Comparison of ENCODE assay signal across 8 mouse cellular contexts in genomic region chr10:128491495-128491894, GRCm38 (mm10). TPM values are rescaled to one million over a fixed set of nuclear protein-coding genes. Genes with fewer than 3 reads are reported as not detected.
DNase-seq lines count a peak whose midpoint lies in the region; ATAC-seq and TF ChIP-seq lines count a peak whose summit lies in the region.

No protein-coding gene starts in this region.

- intact Hi-C loops in heart, postnatal 36 days (cut with DNase I) = loop anchor here (2.0 to 5.0 kb wide), 2 partner anchors 33 to 36 kb away; partner anchors contain the start of genes Esyt1 and Smarcc2

- H3K9me3 ChIP-seq in embryonic facial prominence, embryonic 10.5 days = no peaks in the 10 kb centered on the region
- no peaks in the 10 kb centered on the region for H3K9me3 ChIP-seq in intestine, embryonic 15.5 days
- H3K9me3 ChIP-seq in liver, embryonic 15.5 days (replicated peaks) = no peaks in the 10 kb centered on the region

- peak overlapping the region; percentile 72 for H3K4me2 ChIP-seq in intestine, embryonic 15.5 days (replicated peaks)
- peak overlapping the region; percentile 90 for H3K4me2 ChIP-seq in liver, embryonic 15.5 days

- peaks cover 60% of the 10 kb centered on the region for H3K36me3 ChIP-seq in embryonic facial prominence, embryonic 10.5 days (replicated peaks)
- peaks cover 27% of the 10 kb centered on the region for H3K36me3 ChIP-seq in intestine, embryonic 15.5 days
- peaks cover 54% of the 10 kb centered on the region for H3K36me3 ChIP-seq in liver, embryonic 15.5 days (replicated peaks)
- peaks cover 47% of the 10 kb centered on the region for H3K36me3 ChIP-seq in small intestine, adult 2 months (ENCODE audit: control insufficient read depth, insufficient read depth, low read length)

- peak overlapping the region; percentile 88 for H3K4me3 ChIP-seq in embryonic facial prominence, embryonic 10.5 days
- peak overlapping the region; percentile 79 for H3K4me3 ChIP-seq in intestine, embryonic 15.5 days (replicated peaks)
- peak overlapping the region; percentile 93 for H3K4me3 ChIP-seq in liver, embryonic 15.5 days (replicated peaks)
- peak overlapping the region; percentile 91 for H3K4me3 ChIP-seq in small intestine, adult 2 months (ENCODE audit: low read depth, low read length)

- peak overlapping the region; percentile 90 for H3K9ac ChIP-seq in intestine, embryonic 15.5 days
- H3K9ac ChIP-seq in liver, embryonic 15.5 days = no peak overlapping the region

- 73% methylated on average over 6 of the region's 6 CpGs for WGBS in embryonic facial prominence, embryonic 10.5 days
- 16% methylated on average over 6 of the region's 6 CpGs for WGBS in intestine, embryonic 15.5 days
- WGBS in liver, embryonic 15.5 days (ENCODE audit: insufficient replicate concordance) = 42% methylated on average over 6 of the region's 6 CpGs
- WGBS in small intestine, adult 2 months = 25% methylated on average over 6 of the region's 6 CpGs

- H3K27me3 ChIP-seq in embryonic facial prominence, embryonic 10.5 days (replicated peaks; ENCODE audit: low read depth, poor library complexity, severe bottlenecking) = peaks cover 5% of the 10 kb centered on the region
- no peaks in the 10 kb centered on the region for H3K27me3 ChIP-seq in intestine, embryonic 15.5 days (replicated peaks)
- no peaks in the 10 kb centered on the region for H3K27me3 ChIP-seq in liver, embryonic 15.5 days
- no peaks in the 10 kb centered on the region for H3K27me3 ChIP-seq in small intestine, adult 2 months (ENCODE audit: control insufficient read depth, insufficient read depth, low read length)

- DNase-seq in heart, adult 11 months = peak; percentile 97
- no peak for DNase-seq in heart, postnatal 36 days
- no peak for DNase-seq in embryonic facial prominence, embryonic 10.5 days (ENCODE audit: low spot score)
- no peak for DNase-seq in layer of hippocampus, postnatal 10 days (ENCODE audit: low spot score in 2 of 2)
- DNase-seq in embryo, embryonic 10.5 days (ENCODE audit: low spot score) = no peak

- H3K4me1 ChIP-seq in embryonic facial prominence, embryonic 10.5 days = peaks cover 40% of the 10 kb centered on the region
- peaks cover 23% of the 10 kb centered on the region for H3K4me1 ChIP-seq in intestine, embryonic 15.5 days (replicated peaks)
- H3K4me1 ChIP-seq in liver, embryonic 15.5 days (replicated peaks) = peaks cover 57% of the 10 kb centered on the region
- H3K4me1 ChIP-seq in small intestine, adult 2 months (ENCODE audit: control insufficient read depth, insufficient read depth, insufficient read length, low read length) = peaks cover 16% of the 10 kb centered on the region

- no peak for TF ChIP-seq POLR2A in small intestine, adult 2 months (IDR thresholded peaks at IDR 0.05; ENCODE audit: low read depth, low read length)

- TF ChIP-seq CTCF in small intestine, adult 2 months (IDR thresholded peaks at IDR 0.05; ENCODE audit: extremely low read depth, insufficient read length, insufficient replicate concordance, low read depth, low read length) = 0 out of 2 replicates have a peak, but pooled peaks have one; percentile 1

- 0 out of 2 replicates have a peak overlapping the region, but pooled peaks have one; percentile 0 for H3K27ac ChIP-seq in embryonic facial prominence, embryonic 10.5 days (replicated peaks)
- peak overlapping the region; percentile 99 for H3K27ac ChIP-seq in intestine, embryonic 15.5 days
- H3K27ac ChIP-seq in liver, embryonic 15.5 days (replicated peaks) = peak overlapping the region; percentile 55
- peak overlapping the region; percentile 97 for H3K27ac ChIP-seq in small intestine, adult 2 months (ENCODE audit: insufficient read depth, low read depth, low read length)

- no peak for ATAC-seq in intestine, embryonic 15.5 days
- ATAC-seq in liver, embryonic 15.5 days (ENCODE audit: insufficient read depth) = no peak

RNA-seq across cellular contexts. Expression of gene Myl6, which starts 2.5 kb away (rescaled TPM):
- total RNA-seq in heart, postnatal 36 days (2021) = 100 to 1,000 TPM; 267 to 286 TPM
- polyA plus RNA-seq in embryonic facial prominence, embryonic 10.5 days (2016; fragmentation: Nextera tagmentation; extraction: Ambion mirVana) = 733 and 768 TPM in 2 replicates
- 1,676 and 1,825 TPM in 2 replicates for polyA plus RNA-seq in intestine, embryonic 15.5 days (2015; fragmentation: Nextera tagmentation; extraction: Ambion mirVana)
- polyA plus RNA-seq in liver, embryonic 15.5 days (2015; fragmentation: Nextera tagmentation; extraction: Ambion mirVana) = 483 and 484 TPM in 2 replicates
- polyA plus RNA-seq in small intestine, adult 2 months (2012; rRNA removed) = 492 and 749 TPM in 2 replicates
- total RNA-seq in layer of hippocampus, postnatal 10 days (2021) = 100 to 1,000 TPM; 608 to 632 TPM

RNA-seq across cellular contexts. Expression of gene Myl6b, which starts 7.0 kb away (rescaled TPM):
- total RNA-seq in heart, postnatal 36 days (2021) = 1 to 10 TPM; 2.8 to 3.2 TPM
- 2.3 and 3.1 TPM in 2 replicates for polyA plus RNA-seq in embryonic facial prominence, embryonic 10.5 days (2016; fragmentation: Nextera tagmentation; extraction: Ambion mirVana)
- polyA plus RNA-seq in intestine, embryonic 15.5 days (2015; fragmentation: Nextera tagmentation; extraction: Ambion mirVana) = 2.4 and 2.7 TPM in 2 replicates
- polyA plus RNA-seq in liver, embryonic 15.5 days (2015; fragmentation: Nextera tagmentation; extraction: Ambion mirVana) = 1.4 and 1.7 TPM in 2 replicates
- 0.43 and 1.2 TPM in 2 replicates for polyA plus RNA-seq in small intestine, adult 2 months (2012; rRNA removed)
- total RNA-seq in layer of hippocampus, postnatal 10 days (2021) = 10 to 100 TPM; 25.5 to 29.3 TPM

RNA-seq across cellular contexts. Expression of gene Smarcc2, which starts 32.4 kb away (rescaled TPM):
- total RNA-seq in heart, postnatal 36 days (2021) = 10 to 100 TPM; 79.8 to 82.7 TPM
- polyA plus RNA-seq in embryonic facial prominence, embryonic 10.5 days (2016; fragmentation: Nextera tagmentation; extraction: Ambion mirVana) = 77.3 and 85.9 TPM in 2 replicates
- 62.5 TPM in 2 replicates for polyA plus RNA-seq in intestine, embryonic 15.5 days (2015; fragmentation: Nextera tagmentation; extraction: Ambion mirVana)
- polyA plus RNA-seq in liver, embryonic 15.5 days (2015; fragmentation: Nextera tagmentation; extraction: Ambion mirVana) = 23.5 and 23.6 TPM in 2 replicates
- 44.0 and 98.4 TPM in 2 replicates for polyA plus RNA-seq in small intestine, adult 2 months (2012; rRNA removed)
- 100 to 1,000 TPM; 205 to 222 TPM for total RNA-seq in layer of hippocampus, postnatal 10 days (2021)

RNA-seq across cellular contexts. Expression of gene Esyt1, which starts 34.2 kb away (rescaled TPM):
- total RNA-seq in heart, postnatal 36 days (2021) = 10 to 100 TPM; 19.3 TPM
- polyA plus RNA-seq in embryonic facial prominence, embryonic 10.5 days (2016; fragmentation: Nextera tagmentation; extraction: Ambion mirVana) = 11.9 and 13.6 TPM in 2 replicates
- polyA plus RNA-seq in intestine, embryonic 15.5 days (2015; fragmentation: Nextera tagmentation; extraction: Ambion mirVana) = 28.4 and 29.3 TPM in 2 replicates
- polyA plus RNA-seq in liver, embryonic 15.5 days (2015; fragmentation: Nextera tagmentation; extraction: Ambion mirVana) = 11.8 and 12.6 TPM in 2 replicates
- polyA plus RNA-seq in small intestine, adult 2 months (2012; rRNA removed) = 20.0 and 26.3 TPM in 2 replicates
- 10 to 100 TPM; 10.1 to 11.9 TPM for total RNA-seq in layer of hippocampus, postnatal 10 days (2021)

RNA-seq across cellular contexts. Expression of gene Zc3h10, which starts 56.1 kb away (rescaled TPM):
- 1 to 10 TPM; 7.2 to 8.8 TPM for total RNA-seq in heart, postnatal 36 days (2021)
- 15.9 and 17.4 TPM in 2 replicates for polyA plus RNA-seq in embryonic facial prominence, embryonic 10.5 days (2016; fragmentation: Nextera tagmentation; extraction: Ambion mirVana)
- polyA plus RNA-seq in intestine, embryonic 15.5 days (2015; fragmentation: Nextera tagmentation; extraction: Ambion mirVana) = 14.5 and 15.2 TPM in 2 replicates
- polyA plus RNA-seq in liver, embryonic 15.5 days (2015; fragmentation: Nextera tagmentation; extraction: Ambion mirVana) = 4.9 and 5.8 TPM in 2 replicates
- polyA plus RNA-seq in small intestine, adult 2 months (2012; rRNA removed) = 6.4 and 15.2 TPM in 2 replicates
- total RNA-seq in layer of hippocampus, postnatal 10 days (2021) = 10 to 100 TPM; 12.2 to 14.0 TPM

Comparison
In these comparisons a context has a peak if more than half of its experiments do, and no peak if none do; other contexts are left out.
1. H3K27ac ChIP-seq: peak in every context shown above with its lines; median percentile 99 in intestine, embryonic 15.5 days; 97 in small intestine, adult 2 months; 55 in liver, embryonic 15.5 days; 0 in embryonic facial prominence, embryonic 10.5 days.